Mouse (Mus musculus): ENCODE results near the gene Ctrc. TPM values are rescaled to one million over a fixed set of nuclear protein-coding genes. Genes with fewer than 3 reads are reported as not detected.

Gene Ctrc
- polyA plus RNA-seq, 1 experiment from 2014 or later: not detected

- WGBS (ENCODE audit: insufficient replicate concordance): 63% methylated on average over 11 of the region's 11 CpGs
- Histone ChIP-seq H3K9ac (ENCODE audit: low read depth, low read length) (no peak overlapping the region), H3K4me3 (ENCODE audit: low read depth, low read length) (no peak overlapping the region), H3K4me1 (ENCODE audit: control insufficient read depth, low read depth, low read length) (peaks cover 50% of the 10 kb centered on the region), H3K36me3 (ENCODE audit: control insufficient read depth, insufficient read depth) (no peaks in the 10 kb centered on the region), H3K9me3 (replicated peaks; ENCODE audit: control insufficient read depth, low read length) (no peaks in the 10 kb centered on the region), H3K27me3 (ENCODE audit: control insufficient read depth, insufficient read depth, low read depth, low read length) (no peaks in the 10 kb centered on the region), H3K27ac (ENCODE audit: low read length) (peak overlapping the region; percentile 23; the same call in 1 of the 2 replicates), H3K4me2 (ENCODE audit: low read depth, low read length) (no peak overlapping the region)
- no peak for ATAC-seq (ENCODE audit: low read depth)
These were observed 24.6 kb upstream of the Ctrc start for GRCm38 (mm10) chr4:141870666-141871332.

GRCm38 (mm10) chr4:141869436-141870215 lies 23.5 kb upstream of the Ctrc start:
- H3K27ac ChIP-seq (ENCODE audit: low read length): no peak overlapping the region
- H3K36me3 ChIP-seq (ENCODE audit: control insufficient read depth, insufficient read depth): no peaks in the 10 kb centered on the region
- no peak for ATAC-seq (ENCODE audit: low read depth)

GRCm38 (mm10) chr4:141868051-141868450 lies 21.9 kb upstream of the Ctrc start:
- H3K27me3 ChIP-seq (ENCODE audit: control insufficient read depth, insufficient read depth, low read depth, low read length): no peaks in the 10 kb centered on the region
- no peak overlapping the region for H3K4me3 ChIP-seq (ENCODE audit: low read depth, low read length)
- H3K9ac ChIP-seq (ENCODE audit: low read depth, low read length): no peak overlapping the region
- H3K9me3 ChIP-seq (replicated peaks; ENCODE audit: control insufficient read depth, low read length): no peaks in the 10 kb centered on the region
- peaks cover 30% of the 10 kb centered on the region for H3K4me1 ChIP-seq (ENCODE audit: control insufficient read depth, low read depth, low read length)
- no peak overlapping the region for H3K27ac ChIP-seq (ENCODE audit: low read length)
- no peak overlapping the region for H3K4me2 ChIP-seq (ENCODE audit: low read depth, low read length)
- H3K36me3 ChIP-seq (ENCODE audit: control insufficient read depth, insufficient read depth): no peaks in the 10 kb centered on the region
- WGBS (ENCODE audit: insufficient replicate concordance): 87% methylated on average over 10 of the region's 10 CpGs
- ATAC-seq (ENCODE audit: low read depth): no peak

More at GRCm38 (mm10) chr4:141869436-141870215, 23.5 kb upstream of the Ctrc start:
- Histone ChIP-seq H3K4me1 (ENCODE audit: control insufficient read depth, low read depth, low read length) (peaks cover 40% of the 10 kb centered on the region), H3K9ac (ENCODE audit: low read depth, low read length) (no peak overlapping the region), H3K9me3 (replicated peaks; ENCODE audit: control insufficient read depth, low read length) (no peaks in the 10 kb centered on the region), H3K4me2 (ENCODE audit: low read depth, low read length) (no peak overlapping the region), H3K27me3 (ENCODE audit: control insufficient read depth, insufficient read depth, low read depth, low read length) (no peaks in the 10 kb centered on the region), H3K4me3 (ENCODE audit: low read depth, low read length) (no peak overlapping the region)
- 60% methylated on average over 5 of the region's 5 CpGs for WGBS (ENCODE audit: insufficient replicate concordance)

- 72% methylated on average over 4 of the region's 4 CpGs for WGBS (ENCODE audit: insufficient replicate concordance)
- ATAC-seq (ENCODE audit: low read depth): no peak
- Histone ChIP-seq H3K9me3 (replicated peaks; ENCODE audit: control insufficient read depth, low read length) (no peaks in the 10 kb centered on the region), H3K27me3 (ENCODE audit: control insufficient read depth, insufficient read depth, low read depth, low read length) (no peaks in the 10 kb centered on the region), H3K36me3 (ENCODE audit: control insufficient read depth, insufficient read depth) (no peaks in the 10 kb centered on the region), H3K4me1 (ENCODE audit: control insufficient read depth, low read depth, low read length) (peaks cover 24% of the 10 kb centered on the region), H3K4me3 (ENCODE audit: low read depth, low read length) (no peak overlapping the region), H3K27ac (ENCODE audit: low read length) (no peak overlapping the region), H3K4me2 (ENCODE audit: low read depth, low read length) (no peak overlapping the region), H3K9ac (ENCODE audit: low read depth, low read length) (no peak overlapping the region)
These were observed 21.3 kb upstream of the Ctrc start for GRCm38 (mm10) chr4:141867498-141867897.

- Histone ChIP-seq H3K4me1 (ENCODE audit: control insufficient read depth, low read depth, low read length) (peaks cover 19% of the 10 kb centered on the region), H3K27ac (ENCODE audit: low read length) (no peak overlapping the region), H3K9me3 (replicated peaks; ENCODE audit: control insufficient read depth, low read length) (no peaks in the 10 kb centered on the region), H3K9ac (ENCODE audit: low read depth, low read length) (no peak overlapping the region), H3K36me3 (ENCODE audit: control insufficient read depth, insufficient read depth) (no peaks in the 10 kb centered on the region), H3K27me3 (ENCODE audit: control insufficient read depth, insufficient read depth, low read depth, low read length) (no peaks in the 10 kb centered on the region), H3K4me3 (ENCODE audit: low read depth, low read length) (no peak overlapping the region), H3K4me2 (ENCODE audit: low read depth, low read length) (no peak overlapping the region)
- ATAC-seq (ENCODE audit: low read depth): no peak
- WGBS (ENCODE audit: insufficient replicate concordance): 66% methylated on average over 10 of the region's 10 CpGs
These were observed 20.9 kb upstream of the Ctrc start for GRCm38 (mm10) chr4:141866933-141867490.

GRCm38 (mm10) chr4:141865600-141865999 lies 19.4 kb upstream of the Ctrc start:
- H3K27ac ChIP-seq (ENCODE audit: low read length): no peak overlapping the region
- H3K9me3 ChIP-seq (replicated peaks; ENCODE audit: control insufficient read depth, low read length): no peaks in the 10 kb centered on the region
- no peaks in the 10 kb centered on the region for H3K27me3 ChIP-seq (ENCODE audit: control insufficient read depth, insufficient read depth, low read depth, low read length)
- no peak overlapping the region for H3K4me3 ChIP-seq (ENCODE audit: low read depth, low read length)
- ATAC-seq (ENCODE audit: low read depth): no peak
- no peaks in the 10 kb centered on the region for H3K36me3 ChIP-seq (ENCODE audit: control insufficient read depth, insufficient read depth)
- no peak overlapping the region for H3K4me2 ChIP-seq (ENCODE audit: low read depth, low read length)
- H3K4me1 ChIP-seq (ENCODE audit: control insufficient read depth, low read depth, low read length): peaks cover 5% of the 10 kb centered on the region
- 71% methylated on average over 5 of the region's 5 CpGs for WGBS (ENCODE audit: insufficient replicate concordance)
- H3K9ac ChIP-seq (ENCODE audit: low read depth, low read length): no peak overlapping the region

GRCm38 (mm10) chr4:141865006-141865405 lies 18.8 kb upstream of the Ctrc start:
- Histone ChIP-seq H3K9ac (ENCODE audit: low read depth, low read length) (no peak overlapping the region), H3K27ac (ENCODE audit: low read length) (no peak overlapping the region), H3K4me1 (ENCODE audit: control insufficient read depth, low read depth, low read length) (peaks cover under 1% of the 10 kb centered on the region), H3K36me3 (ENCODE audit: control insufficient read depth, insufficient read depth) (peaks cover 3% of the 10 kb centered on the region), H3K27me3 (ENCODE audit: control insufficient read depth, insufficient read depth, low read depth, low read length) (no peaks in the 10 kb centered on the region), H3K9me3 (replicated peaks; ENCODE audit: control insufficient read depth, low read length) (no peaks in the 10 kb centered on the region), H3K4me2 (ENCODE audit: low read depth, low read length) (no peak overlapping the region), H3K4me3 (ENCODE audit: low read depth, low read length) (no peak overlapping the region)
- ATAC-seq (ENCODE audit: low read depth): no peak
- 82% methylated on average over 5 of the region's 5 CpGs for WGBS (ENCODE audit: insufficient replicate concordance)

- Histone ChIP-seq H3K4me2 (ENCODE audit: low read depth, low read length) (no peak overlapping the region), H3K27me3 (ENCODE audit: control insufficient read depth, insufficient read depth, low read depth, low read length) (no peaks in the 10 kb centered on the region), H3K4me1 (ENCODE audit: control insufficient read depth, low read depth, low read length) (no peaks in the 10 kb centered on the region), H3K9ac (ENCODE audit: low read depth, low read length) (no peak overlapping the region), H3K4me3 (ENCODE audit: low read depth, low read length) (no peak overlapping the region), H3K36me3 (ENCODE audit: control insufficient read depth, insufficient read depth) (peaks cover 7% of the 10 kb centered on the region), H3K27ac (ENCODE audit: low read length) (no peak overlapping the region), H3K9me3 (replicated peaks; ENCODE audit: control insufficient read depth, low read length) (no peaks in the 10 kb centered on the region)
- WGBS (ENCODE audit: insufficient replicate concordance): 87% methylated on average over 8 of the region's 8 CpGs
- no peak for ATAC-seq (ENCODE audit: low read depth)
These were observed 18.3 kb upstream of the Ctrc start for GRCm38 (mm10) chr4:141864506-141864905.

Measured in liver, embryonic 16.5 days (tissue).